Mouse (Mus musculus): ENCODE measurements around the gene Nfib. TPM values are rescaled to one million over a fixed set of nuclear protein-coding genes. Genes with fewer than 3 reads are reported as not detected.

Gene Nfib
- total RNA-seq, 2 experiments from 2014 or later: 204 to 213 TPM

GRCm38 (mm10) chr4:82470938-82471320 is 234.6 kb downstream of the Nfib start:
- DNase-seq (ENCODE audit: low spot score in 2 of 2): no peak

GRCm38 (mm10) chr4:82470212-82470937 is 235.2 kb downstream of the Nfib start:
- DNase-seq (ENCODE audit: low spot score in 2 of 2): no peak

GRCm38 (mm10) chr4:82468944-82469343 is 236.6 kb downstream of the Nfib start:
- no peak for DNase-seq (ENCODE audit: low spot score in 2 of 2)

- peak in 1 of 2 experiments; percentile 36 for DNase-seq (ENCODE audit: low spot score in 2 of 2)
Observed at GRCm38 (mm10) chr4:82466717-82467116, 238.8 kb downstream of the Nfib start.

GRCm38 (mm10) chr4:82466144-82466543 is 239.4 kb downstream of the Nfib start:
- DNase-seq (ENCODE audit: low spot score in 2 of 2): no peak

- peak; percentile 46 to 76 for DNase-seq (ENCODE audit: low spot score in 2 of 2)
Observed at GRCm38 (mm10) chr4:82464051-82464632, 241.4 kb downstream of the Nfib start.

- no peak for DNase-seq (ENCODE audit: low spot score in 2 of 2)
Observed at GRCm38 (mm10) chr4:82463189-82463715, 242.3 kb downstream of the Nfib start.

GRCm38 (mm10) chr4:82461676-82462075 is 243.9 kb downstream of the Nfib start:
- no peak for DNase-seq (ENCODE audit: low spot score in 2 of 2)

GRCm38 (mm10) chr4:82458895-82459294 is 246.7 kb downstream of the Nfib start:
- DNase-seq (ENCODE audit: low spot score in 2 of 2): no peak

GRCm38 (mm10) chr4:82456908-82457307 is 248.6 kb downstream of the Nfib start:
- DNase-seq (ENCODE audit: low spot score in 2 of 2): no peak

- DNase-seq (ENCODE audit: low spot score in 2 of 2): no peak
Observed at GRCm38 (mm10) chr4:82456323-82456713, 249.2 kb downstream of the Nfib start.

GRCm38 (mm10) chr4:82455617-82456322 is 249.8 kb downstream of the Nfib start:
- no peak for DNase-seq (ENCODE audit: low spot score in 2 of 2)

- DNase-seq (ENCODE audit: low spot score in 2 of 2): no peak
Observed at GRCm38 (mm10) chr4:82454989-82455388, 250.6 kb downstream of the Nfib start.

GRCm38 (mm10) chr4:82453341-82453740 is 252.2 kb downstream of the Nfib start:
- no peak for DNase-seq (ENCODE audit: low spot score in 2 of 2)

GRCm38 (mm10) chr4:82452905-82453304 is 252.6 kb downstream of the Nfib start:
- no peak for DNase-seq (ENCODE audit: low spot score in 2 of 2)

- DNase-seq (ENCODE audit: low spot score in 2 of 2): peak; percentile 50 to 80
Observed at GRCm38 (mm10) chr4:82447061-82447671, 258.4 kb downstream of the Nfib start.

- no peak for DNase-seq (ENCODE audit: low spot score in 2 of 2)
Observed at GRCm38 (mm10) chr4:82444078-82444477, 261.5 kb downstream of the Nfib start.

- DNase-seq (ENCODE audit: low spot score in 2 of 2): no peak
Observed at GRCm38 (mm10) chr4:82443441-82443840, 262.1 kb downstream of the Nfib start.

GRCm38 (mm10) chr4:82443003-82443402 is 262.5 kb downstream of the Nfib start:
- no peak for DNase-seq (ENCODE audit: low spot score in 2 of 2)

- no peak for DNase-seq (ENCODE audit: low spot score in 2 of 2)
Observed at GRCm38 (mm10) chr4:82440606-82441005, 264.9 kb downstream of the Nfib start.

- DNase-seq (ENCODE audit: low spot score in 2 of 2): no peak
Observed at GRCm38 (mm10) chr4:82439813-82440212, 265.7 kb downstream of the Nfib start.

GRCm38 (mm10) chr4:82438631-82439030 is 266.9 kb downstream of the Nfib start:
- no peak for DNase-seq (ENCODE audit: low spot score in 2 of 2)
